8 mouse cellular contexts compared by ENCODE assay signal in genomic region chr9:45042056-45042720, GRCm38 (mm10). TPM values are rescaled to one million over a fixed set of nuclear protein-coding genes. Genes with fewer than 3 reads are reported as not detected.
DNase-seq lines count a peak whose midpoint lies in the region; ATAC-seq lines count a peak whose summit lies in the region.

No protein-coding gene starts in this region.

- H3K4me1 ChIP-seq in midbrain, embryonic 11.5 days (ENCODE audit: control insufficient read depth, insufficient read depth, low read length): no peaks in the 10 kb centered on the region
- H3K4me1 ChIP-seq in midbrain, embryonic 16.5 days (ENCODE audit: control insufficient read depth, insufficient read depth, low read length): peaks cover 3% of the 10 kb centered on the region; the same call in 1 of the 2 replicates
- no peaks in the 10 kb centered on the region for H3K4me1 ChIP-seq in embryonic facial prominence, embryonic 11.5 days (ENCODE audit: control insufficient read depth, insufficient read depth, low read length)
- 0 out of 2 replicates have a peak, but pooled peaks cover 3% of the 10 kb centered on the region for H3K4me1 ChIP-seq in intestine, embryonic 15.5 days (replicated peaks)
- H3K4me1 ChIP-seq in liver, embryonic 15.5 days (replicated peaks): 0 out of 2 replicates have a peak, but pooled peaks cover 10% of the 10 kb centered on the region

- 0 out of 2 replicates have a peak overlapping the region, but pooled peaks have one; percentile 15 for H3K4me2 ChIP-seq in midbrain, embryonic 11.5 days
- no peak overlapping the region for H3K4me2 ChIP-seq in midbrain, embryonic 16.5 days (ENCODE audit: low read length)
- peak overlapping the region; percentile 39 for H3K4me2 ChIP-seq in embryonic facial prominence, embryonic 11.5 days (ENCODE audit: low read depth, low read length)
- peak overlapping the region; percentile 55 for H3K4me2 ChIP-seq in intestine, embryonic 15.5 days (replicated peaks)
- peak overlapping the region; percentile 39 for H3K4me2 ChIP-seq in liver, embryonic 15.5 days

- peak; percentile 88 for DNase-seq in midbrain, embryonic 11.5 days (ENCODE audit: low spot score, missing footprints)
- DNase-seq in embryonic facial prominence, embryonic 11.5 days (ENCODE audit: low spot score): peak; percentile 45
- peak; percentile 32 for DNase-seq in thymus, postnatal 14 days
- no peak for DNase-seq in cerebellum, adult 11 months

- no peak overlapping the region for H3K9ac ChIP-seq in midbrain, embryonic 11.5 days (ENCODE audit: low read length)
- no peak overlapping the region for H3K9ac ChIP-seq in midbrain, embryonic 16.5 days (ENCODE audit: low read depth, low read length)
- peak overlapping the region; percentile 46 for H3K9ac ChIP-seq in embryonic facial prominence, embryonic 11.5 days (replicated peaks; ENCODE audit: low read length)
- H3K9ac ChIP-seq in intestine, embryonic 15.5 days: peak overlapping the region; percentile 39
- no peak overlapping the region for H3K9ac ChIP-seq in liver, embryonic 15.5 days

- no peaks in the 10 kb centered on the region for H3K36me3 ChIP-seq in midbrain, embryonic 11.5 days (ENCODE audit: control insufficient read depth, insufficient read depth, low read length)
- H3K36me3 ChIP-seq in midbrain, embryonic 16.5 days (ENCODE audit: control insufficient read depth, insufficient read depth, low read length): no peaks in the 10 kb centered on the region
- no peaks in the 10 kb centered on the region for H3K36me3 ChIP-seq in embryonic facial prominence, embryonic 11.5 days (replicated peaks; ENCODE audit: control insufficient read depth, insufficient read depth, low read depth, low read length)
- no peaks in the 10 kb centered on the region for H3K36me3 ChIP-seq in intestine, embryonic 15.5 days
- 0 out of 2 replicates have a peak, but pooled peaks cover 6% of the 10 kb centered on the region for H3K36me3 ChIP-seq in liver, embryonic 15.5 days (replicated peaks)

- ATAC-seq in midbrain, embryonic 11.5 days (ENCODE audit: low FRiP score): no peak
- ATAC-seq in midbrain, embryonic 16.5 days: no peak
- ATAC-seq in embryonic facial prominence, embryonic 11.5 days (replicated peaks; ENCODE audit: insufficient number of reproducible peaks, low FRiP score, low TSS enrichment, low read depth): peak; percentile 52
- peak; percentile 96 for ATAC-seq in intestine, embryonic 15.5 days
- peak; percentile 87 for ATAC-seq in liver, embryonic 15.5 days (ENCODE audit: insufficient read depth)
- no peak for ATAC-seq in megakaryocyte, adult 5-6 weeks (ENCODE audit: poor library complexity, severe bottlenecking)

- H3K9me3 ChIP-seq in midbrain, embryonic 11.5 days (ENCODE audit: control insufficient read depth, low read length): no peaks in the 10 kb centered on the region
- H3K9me3 ChIP-seq in midbrain, embryonic 16.5 days (replicated peaks; ENCODE audit: control insufficient read depth, low read length, poor library complexity, severe bottlenecking): no peaks in the 10 kb centered on the region
- no peaks in the 10 kb centered on the region for H3K9me3 ChIP-seq in embryonic facial prominence, embryonic 11.5 days (replicated peaks; ENCODE audit: control insufficient read depth, low read length)
- H3K9me3 ChIP-seq in intestine, embryonic 15.5 days: no peaks in the 10 kb centered on the region
- no peaks in the 10 kb centered on the region for H3K9me3 ChIP-seq in liver, embryonic 15.5 days (replicated peaks)

- 1% methylated on average over 20 of the region's 20 CpGs for WGBS in midbrain, embryonic 11.5 days
- WGBS in midbrain, embryonic 16.5 days: 3% methylated on average over 20 of the region's 20 CpGs
- WGBS in embryonic facial prominence, embryonic 11.5 days: 2% methylated on average over 20 of the region's 20 CpGs
- 2% methylated on average over 20 of the region's 20 CpGs for WGBS in intestine, embryonic 15.5 days
- WGBS in liver, embryonic 15.5 days (ENCODE audit: insufficient replicate concordance): 2% methylated on average over 20 of the region's 20 CpGs

- H3K27ac ChIP-seq in midbrain, embryonic 11.5 days (ENCODE audit: low read depth, low read length): no peak overlapping the region
- no peak overlapping the region for H3K27ac ChIP-seq in midbrain, embryonic 16.5 days (ENCODE audit: low read length)
- H3K27ac ChIP-seq in embryonic facial prominence, embryonic 11.5 days (replicated peaks; ENCODE audit: low read depth, low read length): 0 out of 2 replicates have a peak overlapping the region, but pooled peaks have one; percentile 9
- H3K27ac ChIP-seq in intestine, embryonic 15.5 days: peak overlapping the region; percentile 64
- peak overlapping the region; percentile 74 for H3K27ac ChIP-seq in liver, embryonic 15.5 days (replicated peaks)

- peaks cover 46% of the 10 kb centered on the region for H3K27me3 ChIP-seq in midbrain, embryonic 11.5 days (ENCODE audit: control insufficient read depth, insufficient read depth, low read length)
- peaks cover 52% of the 10 kb centered on the region for H3K27me3 ChIP-seq in midbrain, embryonic 16.5 days (ENCODE audit: control insufficient read depth, insufficient read depth, low read depth, low read length)
- peaks cover 27% of the 10 kb centered on the region for H3K27me3 ChIP-seq in embryonic facial prominence, embryonic 11.5 days (ENCODE audit: control insufficient read depth, insufficient read depth, low read length)
- H3K27me3 ChIP-seq in intestine, embryonic 15.5 days (replicated peaks): peaks cover 15% of the 10 kb centered on the region
- H3K27me3 ChIP-seq in liver, embryonic 15.5 days: peaks cover 63% of the 10 kb centered on the region

- H3K4me3 ChIP-seq in midbrain, embryonic 11.5 days (ENCODE audit: low read depth, low read length): no peak overlapping the region
- H3K4me3 ChIP-seq in midbrain, embryonic 16.5 days (ENCODE audit: low read depth, low read length): no peak overlapping the region
- peak overlapping the region; percentile 24 for H3K4me3 ChIP-seq in embryonic facial prominence, embryonic 11.5 days (ENCODE audit: low read depth, low read length)
- H3K4me3 ChIP-seq in intestine, embryonic 15.5 days (replicated peaks): peak overlapping the region; percentile 41
- peak overlapping the region; percentile 41 for H3K4me3 ChIP-seq in liver, embryonic 15.5 days (replicated peaks)

RNA-seq across cellular contexts. Expression of gene Mpzl2, which starts 2.6 kb away (rescaled TPM):
- polyA plus RNA-seq in midbrain, embryonic 11.5 days (2014; fragmentation: Nextera tagmentation; extraction: Ambion mirVana): 0.63 and 0.65 TPM in 2 replicates
- 1.4 TPM in 2 replicates for polyA plus RNA-seq in midbrain, embryonic 16.5 days (2015; fragmentation: Nextera tagmentation; extraction: Ambion mirVana)
- polyA plus RNA-seq in embryonic facial prominence, embryonic 11.5 days (2014; fragmentation: Nextera tagmentation; extraction: Ambion mirVana): 8.8 and 9.2 TPM in 2 replicates
- 29.6 and 31.2 TPM in 2 replicates for polyA plus RNA-seq in intestine, embryonic 15.5 days (2015; fragmentation: Nextera tagmentation; extraction: Ambion mirVana)
- polyA plus RNA-seq in liver, embryonic 15.5 days (2015; fragmentation: Nextera tagmentation; extraction: Ambion mirVana): 9.0 and 9.4 TPM in 2 replicates
- not detected in 2 replicates for total RNA-seq in megakaryocyte, adult 5-6 weeks (2015)
- total RNA-seq in megakaryocyte, adult 5-6 weeks (2017): 0.04 TPM in 1 of 2 replicates, not detected in the other

RNA-seq across cellular contexts. Expression of gene Mpzl3, which starts 12.8 kb away (rescaled TPM):
- 2.3 and 2.6 TPM in 2 replicates for polyA plus RNA-seq in midbrain, embryonic 11.5 days (2014; fragmentation: Nextera tagmentation; extraction: Ambion mirVana)
- 0.75 and 1.2 TPM in 2 replicates for polyA plus RNA-seq in midbrain, embryonic 16.5 days (2015; fragmentation: Nextera tagmentation; extraction: Ambion mirVana)
- polyA plus RNA-seq in embryonic facial prominence, embryonic 11.5 days (2014; fragmentation: Nextera tagmentation; extraction: Ambion mirVana): 2.0 and 2.3 TPM in 2 replicates
- polyA plus RNA-seq in intestine, embryonic 15.5 days (2015; fragmentation: Nextera tagmentation; extraction: Ambion mirVana): 5.4 and 6.3 TPM in 2 replicates
- polyA plus RNA-seq in liver, embryonic 15.5 days (2015; fragmentation: Nextera tagmentation; extraction: Ambion mirVana): 0.79 and 1.1 TPM in 2 replicates
- 2.0 and 2.5 TPM in 2 replicates for total RNA-seq in megakaryocyte, adult 5-6 weeks (2015)
- total RNA-seq in megakaryocyte, adult 5-6 weeks (2017): 2.9 and 3.8 TPM in 2 replicates

RNA-seq across cellular contexts. Expression of gene Cd3e, which starts 32.8 kb away (rescaled TPM):
- polyA plus RNA-seq in midbrain, embryonic 11.5 days (2014; fragmentation: Nextera tagmentation; extraction: Ambion mirVana): not detected in 2 replicates
- polyA plus RNA-seq in midbrain, embryonic 16.5 days (2015; fragmentation: Nextera tagmentation; extraction: Ambion mirVana): 0.07 TPM in 1 of 2 replicates, not detected in the other
- polyA plus RNA-seq in embryonic facial prominence, embryonic 11.5 days (2014; fragmentation: Nextera tagmentation; extraction: Ambion mirVana): not detected in 2 replicates
- 1.4 and 1.8 TPM in 2 replicates for polyA plus RNA-seq in intestine, embryonic 15.5 days (2015; fragmentation: Nextera tagmentation; extraction: Ambion mirVana)
- polyA plus RNA-seq in liver, embryonic 15.5 days (2015; fragmentation: Nextera tagmentation; extraction: Ambion mirVana): not detected in 2 replicates
- 3.5 and 5.8 TPM in 2 replicates for total RNA-seq in megakaryocyte, adult 5-6 weeks (2015)
- 0.73 and 4.1 TPM in 2 replicates for total RNA-seq in megakaryocyte, adult 5-6 weeks (2017)

RNA-seq across cellular contexts. Expression of gene Jaml, which starts 36.8 kb away (rescaled TPM):
- polyA plus RNA-seq in midbrain, embryonic 11.5 days (2014; fragmentation: Nextera tagmentation; extraction: Ambion mirVana): 0.31 TPM in 1 of 2 replicates, not detected in the other
- 0.29 and 0.32 TPM in 2 replicates for polyA plus RNA-seq in midbrain, embryonic 16.5 days (2015; fragmentation: Nextera tagmentation; extraction: Ambion mirVana)
- 0.49 and 0.50 TPM in 2 replicates for polyA plus RNA-seq in embryonic facial prominence, embryonic 11.5 days (2014; fragmentation: Nextera tagmentation; extraction: Ambion mirVana)
- polyA plus RNA-seq in intestine, embryonic 15.5 days (2015; fragmentation: Nextera tagmentation; extraction: Ambion mirVana): 74.9 and 80.6 TPM in 2 replicates
- 0.40 and 0.56 TPM in 2 replicates for polyA plus RNA-seq in liver, embryonic 15.5 days (2015; fragmentation: Nextera tagmentation; extraction: Ambion mirVana)
- 11.7 and 13.9 TPM in 2 replicates for total RNA-seq in megakaryocyte, adult 5-6 weeks (2015)
- total RNA-seq in megakaryocyte, adult 5-6 weeks (2017): 25.1 and 27.0 TPM in 2 replicates

Comparison
In these comparisons a context has a peak if more than half of its experiments do, and no peak if none do; other contexts are left out.
1. ATAC-seq: peak in embryonic facial prominence, embryonic 11.5 days (single experiment), intestine, embryonic 15.5 days (single experiment) and liver, embryonic 15.5 days (single experiment); none in midbrain, embryonic 11.5 days (single experiment), midbrain, embryonic 16.5 days (single experiment) and megakaryocyte, adult 5-6 weeks (single experiment).
2. H3K27ac ChIP-seq: peak in embryonic facial prominence, embryonic 11.5 days (single experiment), intestine, embryonic 15.5 days (single experiment) and liver, embryonic 15.5 days (single experiment); none in midbrain, embryonic 11.5 days (single experiment) and midbrain, embryonic 16.5 days (single experiment).
3. H3K4me3 ChIP-seq: peak in embryonic facial prominence, embryonic 11.5 days (single experiment), intestine, embryonic 15.5 days (single experiment) and liver, embryonic 15.5 days (single experiment); none in midbrain, embryonic 11.5 days (single experiment) and midbrain, embryonic 16.5 days (single experiment).
4. H3K9ac ChIP-seq: peak in embryonic facial prominence, embryonic 11.5 days (single experiment) and intestine, embryonic 15.5 days (single experiment); none in midbrain, embryonic 11.5 days (single experiment), midbrain, embryonic 16.5 days (single experiment) and liver, embryonic 15.5 days (single experiment).